Comparison of ENCODE assay signal across 9 mouse cellular contexts in the genomic region with DNA sequence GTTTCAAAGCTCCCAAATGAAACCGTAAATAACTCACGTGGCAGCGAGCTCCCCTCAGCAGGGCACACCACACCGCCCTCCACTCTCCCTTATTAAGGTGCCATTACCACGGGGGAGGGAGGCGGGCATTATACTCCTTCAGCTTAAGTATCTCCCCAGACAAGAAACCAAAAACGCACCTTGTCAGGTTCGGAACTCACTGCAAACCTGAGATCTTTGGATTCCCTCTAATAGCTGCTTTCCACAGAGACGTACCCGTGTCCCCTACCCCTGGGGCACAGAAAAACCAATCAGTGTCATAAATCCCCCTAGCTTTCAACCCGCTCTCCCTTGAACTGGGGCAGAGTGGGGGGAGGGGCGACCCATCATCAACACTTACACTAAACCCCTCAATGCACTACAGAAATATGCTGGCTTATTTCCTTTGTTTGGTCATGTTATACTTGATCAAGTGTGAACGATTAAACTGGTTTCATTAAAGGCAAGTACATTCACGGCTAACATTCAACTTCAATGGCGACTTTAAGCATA. TPM values are rescaled to one million over a fixed set of nuclear protein-coding genes. Genes with fewer than 3 reads are reported as not detected.
DNase-seq lines count a peak whose midpoint lies in the region; ATAC-seq and TF ChIP-seq lines count a peak whose summit lies in the region.
"Had no signal": no experiment of that assay in that cellular context is flagged by ENCODE, and none has a peak within 500 bp of the region (broad histone marks: within the 10 kb centered on the region; RNA-seq: fewer than 3 reads in every experiment).

No protein-coding gene starts in this region.

- intact Hi-C loops in left cerebral cortex, postnatal 25 days (cut with DNase I): loop anchor here (5.0 kb wide), 1 partner anchor 517 kb away; a partner anchor contains a TSS

- peak overlapping the region; percentile 94 for H3K4me3 ChIP-seq in lung, embryonic 15.5 days
- no peak overlapping the region for H3K4me3 ChIP-seq in lung, adult 2 months (replicated peaks; ENCODE audit: extremely low read depth, low read depth, low read length)
- peak overlapping the region; percentile 87 for H3K4me3 ChIP-seq in forebrain, embryonic 13.5 days
- 0 out of 2 replicates have a peak overlapping the region, but pooled peaks have one; percentile 3 for H3K4me3 ChIP-seq in liver, embryonic 13.5 days (replicated peaks)
- H3K4me3 ChIP-seq in layer of hippocampus, adult 2 months: no peak overlapping the region

- H3K4me1 ChIP-seq in lung, embryonic 15.5 days: peaks cover 59% of the 10 kb centered on the region
- peaks cover 20% of the 10 kb centered on the region for H3K4me1 ChIP-seq in lung, adult 2 months (ENCODE audit: control insufficient read depth, insufficient read depth, low read length)
- H3K4me1 ChIP-seq in forebrain, embryonic 13.5 days: peaks cover 71% of the 10 kb centered on the region
- H3K4me1 ChIP-seq in liver, embryonic 13.5 days (replicated peaks): peaks cover 71% of the 10 kb centered on the region

- TF ChIP-seq POLR2A in lung, adult 2 months (IDR thresholded peaks at IDR 0.05; ENCODE audit: borderline replicate concordance, extremely low read depth, low read depth, low read length): no peak

- WGBS in lung, embryonic 15.5 days: 14% methylated on average over 15 of the region's 15 CpGs
- 46% methylated on average over 15 of the region's 15 CpGs for WGBS in lung, adult 2 months
- WGBS in forebrain, embryonic 13.5 days: under 1% methylated on average over 15 of the region's 15 CpGs
- WGBS in liver, embryonic 13.5 days (ENCODE audit: insufficient replicate concordance): 39% methylated on average over 15 of the region's 15 CpGs

- no peaks in the 10 kb centered on the region for H3K36me3 ChIP-seq in lung, embryonic 15.5 days
- no peaks in the 10 kb centered on the region for H3K36me3 ChIP-seq in forebrain, embryonic 13.5 days (ENCODE audit: poor library complexity, severe bottlenecking)
- H3K36me3 ChIP-seq in liver, embryonic 13.5 days: no peaks in the 10 kb centered on the region

- DNase-seq in lung, adult 2 months: no peak
- no peak for DNase-seq in liver, embryonic 13.5 days
- DNase-seq in yolk sac, embryonic 10.5 days (ENCODE audit: low spot score): peak; percentile 45
- DNase-seq in ovary, adult 18-20 months (ENCODE audit: low spot score): no peak
- DNase-seq in left cerebral cortex, postnatal 25 days (ENCODE audit: low spot score in 2 of 2): no peak
- DNase-seq in layer of hippocampus, adult 2 months (ENCODE audit: low spot score in 2 of 2): no peak
- DNase-seq: thymus, postnatal 36 days had no signal

- H3K9ac ChIP-seq in lung, embryonic 15.5 days: no peak overlapping the region
- peak overlapping the region; percentile 47 for H3K9ac ChIP-seq in forebrain, embryonic 13.5 days
- no peak overlapping the region for H3K9ac ChIP-seq in liver, embryonic 13.5 days

- H3K27me3 ChIP-seq in lung, embryonic 15.5 days: no peaks in the 10 kb centered on the region
- peaks cover 2% of the 10 kb centered on the region; the same call in 1 of the 2 replicates for H3K27me3 ChIP-seq in forebrain, embryonic 13.5 days
- peaks cover 48% of the 10 kb centered on the region for H3K27me3 ChIP-seq in liver, embryonic 13.5 days

- H3K4me2 ChIP-seq in lung, embryonic 15.5 days: peak overlapping the region; percentile 93
- H3K4me2 ChIP-seq in forebrain, embryonic 13.5 days: peak overlapping the region; percentile 98
- H3K4me2 ChIP-seq in liver, embryonic 13.5 days: peak overlapping the region; percentile 38

- no peaks in the 10 kb centered on the region for H3K9me3 ChIP-seq in lung, embryonic 15.5 days
- H3K9me3 ChIP-seq in forebrain, embryonic 13.5 days (replicated peaks): no peaks in the 10 kb centered on the region
- no peaks in the 10 kb centered on the region for H3K9me3 ChIP-seq in liver, embryonic 13.5 days (replicated peaks)

- no peak for ATAC-seq in lung, embryonic 15.5 days (ENCODE audit: borderline replicate concordance, extremely low read depth, low FRiP score, low TSS enrichment)
- no peak for ATAC-seq in forebrain, embryonic 13.5 days
- no peak for ATAC-seq in liver, embryonic 13.5 days (ENCODE audit: low read depth)

- H3K27ac ChIP-seq in lung, embryonic 15.5 days: peak overlapping the region; percentile 1; the same call in 1 of the 2 replicates
- no peak overlapping the region for H3K27ac ChIP-seq in forebrain, embryonic 13.5 days
- no peak overlapping the region for H3K27ac ChIP-seq in liver, embryonic 13.5 days
- H3K27ac ChIP-seq in layer of hippocampus, adult 2 months: no peak overlapping the region

- TF ChIP-seq CTCF in lung, adult 2 months (IDR thresholded peaks at IDR 0.05; ENCODE audit: insufficient read depth, low read length): no peak
- TF ChIP-seq CTCF in layer of hippocampus, adult 2 months (conservative IDR thresholded peaks at IDR 0.05): no peak

RNA-seq across cellular contexts. Expression of a gene that starts 2.9 kb away (rescaled TPM):
- polyA plus RNA-seq in lung, embryonic 15.5 days (2015; fragmentation: Nextera tagmentation; extraction: Ambion mirVana): 149 and 160 TPM in 2 replicates
- 74.1 and 114 TPM in 2 replicates for polyA plus RNA-seq in lung, adult 2 months (2012; rRNA removed)
- polyA plus RNA-seq in forebrain, embryonic 13.5 days (2015; fragmentation: Nextera tagmentation; extraction: Ambion mirVana): 47.9 and 56.7 TPM in 2 replicates
- 8.9 and 10.8 TPM in 2 replicates for polyA plus RNA-seq in liver, embryonic 13.5 days (2015; fragmentation: Nextera tagmentation; extraction: Ambion mirVana)
- total RNA-seq in left cerebral cortex, postnatal 25 days (2021): 10 to 100 TPM; 37.1 to 42.0 TPM
- 10 to 100 TPM; 47.6 to 49.5 TPM for total RNA-seq in layer of hippocampus, adult 2 months (2021)

RNA-seq across cellular contexts. Expression of a gene that starts 3.9 kb away (rescaled TPM):
- 91.6 and 94.8 TPM in 2 replicates for polyA plus RNA-seq in lung, embryonic 15.5 days (2015; fragmentation: Nextera tagmentation; extraction: Ambion mirVana)
- 65.2 and 65.8 TPM in 2 replicates for polyA plus RNA-seq in lung, adult 2 months (2012; rRNA removed)
- 104 and 106 TPM in 2 replicates for polyA plus RNA-seq in forebrain, embryonic 13.5 days (2015; fragmentation: Nextera tagmentation; extraction: Ambion mirVana)
- polyA plus RNA-seq in liver, embryonic 13.5 days (2015; fragmentation: Nextera tagmentation; extraction: Ambion mirVana): 11.4 and 13.9 TPM in 2 replicates
- 10 to 100 TPM; 23.3 to 24.3 TPM for total RNA-seq in left cerebral cortex, postnatal 25 days (2021)
- 10 to 100 TPM; 44.1 to 47.4 TPM for total RNA-seq in layer of hippocampus, adult 2 months (2021)

Comparison
In these comparisons a context has a peak if more than half of its experiments do, and no peak if none do; other contexts are left out.
1. H3K4me3 ChIP-seq: peak in lung, embryonic 15.5 days (single experiment), forebrain, embryonic 13.5 days (single experiment) and liver, embryonic 13.5 days (single experiment); none in lung, adult 2 months (single experiment) and layer of hippocampus, adult 2 months (single experiment).
2. H3K4me2 ChIP-seq: peak in every context shown above with its lines; median percentile 98 in forebrain, embryonic 13.5 days; 93 in lung, embryonic 15.5 days; 38 in liver, embryonic 13.5 days.